In genomic region chr17:56258812-56259211, GRCm38 (mm10) we compare ENCODE assay signal across 20 mouse cellular contexts. TPM values are rescaled to one million over a fixed set of nuclear protein-coding genes. Genes with fewer than 3 reads are reported as not detected.
DNase-seq lines count a peak whose midpoint lies in the region; ATAC-seq and TF ChIP-seq lines count a peak whose summit lies in the region.
"Not testable (repeated sequence)": the region's sequence is repeated elsewhere in the genome, so short reads cannot be mapped to it uniquely, and the experiment has no call there.
"Had no signal": no experiment of that assay in that cellular context is flagged by ENCODE, and none has a peak within 500 bp of the region (broad histone marks: within the 10 kb centered on the region; RNA-seq: fewer than 3 reads in every experiment).

No protein-coding gene starts in this region.

- H3K4me2 ChIP-seq in embryonic facial prominence, embryonic 15.5 days (replicated peaks), result peak overlapping the region; percentile 97
- H3K4me2 ChIP-seq in heart, embryonic 13.5 days, result peak overlapping the region; percentile 85
- peak overlapping the region; percentile 95 for H3K4me2 ChIP-seq in hindbrain, embryonic 15.5 days
- H3K4me2 ChIP-seq in liver, embryonic 14.5 days (ENCODE audit: low read depth), result peak overlapping the region; percentile 29
- H3K4me2 ChIP-seq in midbrain, embryonic 13.5 days (replicated peaks), result peak overlapping the region; percentile 98
- H3K4me2 ChIP-seq in stomach, embryonic 15.5 days, result peak overlapping the region; percentile 96; the same call in 1 of the 2 replicates

- H3K27me3 ChIP-seq in G1E (ENCODE audit: insufficient read depth, low read length); embryonic facial prominence, embryonic 15.5 days; heart, embryonic 13.5 days (replicated peaks); hindbrain, embryonic 15.5 days; liver, embryonic 14.5 days (ENCODE audit: control insufficient read depth, insufficient read depth, low read length); midbrain, embryonic 13.5 days; stomach, embryonic 15.5 days (replicated peaks): not testable (repeated sequence)

- H3K36me3 ChIP-seq in G1E (replicated peaks), result peaks cover 60% of the 10 kb centered on the region
- peaks cover 50% of the 10 kb centered on the region for H3K36me3 ChIP-seq in embryonic facial prominence, embryonic 15.5 days
- peaks cover 54% of the 10 kb centered on the region for H3K36me3 ChIP-seq in heart, embryonic 13.5 days
- peaks cover 37% of the 10 kb centered on the region for H3K36me3 ChIP-seq in hindbrain, embryonic 15.5 days
- peaks cover 25% of the 10 kb centered on the region for H3K36me3 ChIP-seq in liver, embryonic 14.5 days (replicated peaks; ENCODE audit: control insufficient read depth, insufficient read depth, low read depth)
- peaks cover 54% of the 10 kb centered on the region for H3K36me3 ChIP-seq in midbrain, embryonic 13.5 days
- peaks cover 22% of the 10 kb centered on the region for H3K36me3 ChIP-seq in stomach, embryonic 15.5 days

- TF ChIP-seq EP300 in liver, embryonic 14.5 days (IDR thresholded peaks at IDR 0.05; ENCODE audit: low read depth), result not testable (repeated sequence)

- peaks cover 70% of the 10 kb centered on the region for H3K4me1 ChIP-seq in G1E (ENCODE audit: insufficient read depth, low read depth, low read length)
- H3K4me1 ChIP-seq in embryonic facial prominence, embryonic 15.5 days, result peaks cover 66% of the 10 kb centered on the region
- H3K4me1 ChIP-seq in heart, embryonic 13.5 days, result peaks cover 67% of the 10 kb centered on the region
- H3K4me1 ChIP-seq in hindbrain, embryonic 15.5 days (replicated peaks), result peaks cover 70% of the 10 kb centered on the region
- H3K4me1 ChIP-seq in liver, embryonic 14.5 days (replicated peaks; ENCODE audit: control insufficient read depth in 2 of 2, insufficient read depth in 2 of 2, low read length in 1 of 2), result not testable (repeated sequence)
- H3K4me1 ChIP-seq in midbrain, embryonic 13.5 days (replicated peaks), result peaks cover 57% of the 10 kb centered on the region
- H3K4me1 ChIP-seq in stomach, embryonic 15.5 days, result peaks cover 40% of the 10 kb centered on the region

- not testable (repeated sequence) for ATAC-seq in G1E (ENCODE audit: extremely low read depth, insufficient number of reproducible peaks, low FRiP score, poor library complexity, severe bottlenecking); embryonic facial prominence, embryonic 15.5 days (ENCODE audit: insufficient number of reproducible peaks, low FRiP score, low TSS enrichment, low read depth); heart, embryonic 13.5 days (ENCODE audit: extremely low read depth, insufficient number of reproducible peaks, low FRiP score, low TSS enrichment); hindbrain, embryonic 15.5 days (ENCODE audit: low FRiP score, low read depth); liver, embryonic 14.5 days (ENCODE audit: insufficient read depth); midbrain, embryonic 13.5 days; stomach, embryonic 15.5 days (ENCODE audit: insufficient read depth, low FRiP score, low read depth)

- 83% methylated on average over 2 of the region's 2 CpGs for WGBS in embryonic facial prominence, embryonic 15.5 days
- 56% methylated on average over 2 of the region's 2 CpGs for WGBS in heart, embryonic 13.5 days
- 88% methylated on average over 2 of the region's 2 CpGs for WGBS in hindbrain, embryonic 15.5 days
- 69% methylated on average over 2 of the region's 2 CpGs for WGBS in liver, embryonic 14.5 days (ENCODE audit: insufficient replicate concordance)
- WGBS in midbrain, embryonic 13.5 days, result 73% methylated on average over 2 of the region's 2 CpGs
- WGBS in stomach, embryonic 15.5 days, result 47% methylated on average over 2 of the region's 2 CpGs

- not testable (repeated sequence) for H3K27ac ChIP-seq in embryonic facial prominence, embryonic 15.5 days (replicated peaks); heart, embryonic 13.5 days (replicated peaks); hindbrain, embryonic 15.5 days (replicated peaks); layer of hippocampus, adult 2 months; liver, embryonic 14.5 days; midbrain, embryonic 13.5 days; stomach, embryonic 15.5 days

- DNase-seq in G1E (ENCODE audit: low spot score); layer of hippocampus, adult 2 months (ENCODE audit: low spot score in 2 of 2); liver, embryonic 14.5 days (ENCODE audit: low read depth in 3 of 3, low spot score in 3 of 3): not testable (repeated sequence)

- H3K9me3 ChIP-seq in G1E (replicated peaks); embryonic facial prominence, embryonic 15.5 days (replicated peaks); heart, embryonic 13.5 days; hindbrain, embryonic 15.5 days; liver, embryonic 14.5 days (ENCODE audit: control insufficient read depth, low read length); midbrain, embryonic 13.5 days; stomach, embryonic 15.5 days: not testable (repeated sequence)

- not testable (repeated sequence) for TF ChIP-seq CTCF in G1E (IDR thresholded peaks at IDR 0.05; ENCODE audit: low read depth, low read length); layer of hippocampus, adult 2 months (conservative IDR thresholded peaks at IDR 0.05); liver, embryonic 14.5 days (IDR thresholded peaks at IDR 0.05; ENCODE audit: low read depth)

- not testable (repeated sequence) for H3K9ac ChIP-seq in embryonic facial prominence, embryonic 15.5 days; hindbrain, embryonic 15.5 days; liver, embryonic 14.5 days (replicated peaks); stomach, embryonic 15.5 days
- H3K9ac ChIP-seq in heart, embryonic 13.5 days, result peak overlapping the region; percentile 75
- H3K9ac ChIP-seq in midbrain, embryonic 13.5 days (replicated peaks), result peak overlapping the region; percentile 36; the same call in 1 of the 2 replicates

- H3K4me3 ChIP-seq in G1E (ENCODE audit: low read depth, low read length), result peak overlapping the region; percentile 82; the same call in 1 of the 2 replicates
- 0 out of 2 replicates have a peak overlapping the region, but pooled peaks have one; percentile 3 for H3K4me3 ChIP-seq in embryonic facial prominence, embryonic 15.5 days (replicated peaks)
- H3K4me3 ChIP-seq in heart, embryonic 13.5 days, result peak overlapping the region; percentile 73
- H3K4me3 ChIP-seq in hindbrain, embryonic 15.5 days, result not testable (repeated sequence)
- peak overlapping the region; percentile 67 for H3K4me3 ChIP-seq in layer of hippocampus, adult 2 months
- peak overlapping the region in 1 of 2 experiments; percentile 18; a peak in 1 of 4 replicates for H3K4me3 ChIP-seq in liver, embryonic 14.5 days (ENCODE audit: insufficient read depth in 1 of 2, low read depth in 2 of 2, low read length in 2 of 2)
- H3K4me3 ChIP-seq in midbrain, embryonic 13.5 days (replicated peaks), result 0 out of 2 replicates have a peak overlapping the region, but pooled peaks have one; percentile 1
- H3K4me3 ChIP-seq in stomach, embryonic 15.5 days (replicated peaks), result 0 out of 2 replicates have a peak overlapping the region, but pooled peaks have one; percentile 2

RNA-seq across cellular contexts. Expression of gene Fem1a, which starts 2.2 kb away (rescaled TPM):
- total RNA-seq in G1E (2014; fragmentation: Nextera tagmentation) (14.4 and 16.5 TPM in 2 replicates), G1E (2017) (17.8 and 18.9 TPM in 2 replicates)
- polyA plus RNA-seq in G1E (2012), result 20.1 and 20.7 TPM in 2 replicates
- polyA plus RNA-seq in embryonic facial prominence, embryonic 15.5 days (2015; fragmentation: Nextera tagmentation; extraction: Ambion mirVana), result 15.0 and 15.4 TPM in 2 replicates
- 17.2 and 18.5 TPM in 2 replicates for polyA plus RNA-seq in heart, embryonic 13.5 days (2015; fragmentation: Nextera tagmentation; extraction: Ambion mirVana)
- 18.2 and 18.8 TPM in 2 replicates for polyA plus RNA-seq in hindbrain, embryonic 15.5 days (2015; fragmentation: Nextera tagmentation; extraction: Ambion mirVana)
- total RNA-seq in layer of hippocampus, adult 2 months (2021), result 10 to 100 TPM; 36.4 to 37.1 TPM
- polyA plus RNA-seq in liver, embryonic 14.5 days (2012; rRNA removed), result 5.6 and 5.8 TPM in 2 replicates
- 4.9 and 5.8 TPM in 2 replicates for polyA plus RNA-seq in liver, embryonic 14.5 days (2014; fragmentation: Nextera tagmentation; extraction: Ambion mirVana)
- 18.1 and 19.4 TPM in 2 replicates for polyA plus RNA-seq in midbrain, embryonic 13.5 days (2015; fragmentation: Nextera tagmentation; extraction: Ambion mirVana)
- 12.7 and 13.0 TPM in 2 replicates for polyA plus RNA-seq in stomach, embryonic 15.5 days (2015; fragmentation: Nextera tagmentation; extraction: Ambion mirVana)

RNA-seq across cellular contexts. Expression of gene Ticam1, which starts 17.8 kb away (rescaled TPM):
- total RNA-seq in G1E (2014; fragmentation: Nextera tagmentation), result 15.2 and 16.2 TPM in 2 replicates
- 4.9 and 5.7 TPM in 2 replicates for total RNA-seq in G1E (2017)
- polyA plus RNA-seq in G1E (2012), result 7.4 and 8.1 TPM in 2 replicates
- 6.7 and 7.4 TPM in 2 replicates for polyA plus RNA-seq in embryonic facial prominence, embryonic 15.5 days (2015; fragmentation: Nextera tagmentation; extraction: Ambion mirVana)
- polyA plus RNA-seq in heart, embryonic 13.5 days (2015; fragmentation: Nextera tagmentation; extraction: Ambion mirVana), result 7.7 and 8.4 TPM in 2 replicates
- polyA plus RNA-seq in hindbrain, embryonic 15.5 days (2015; fragmentation: Nextera tagmentation; extraction: Ambion mirVana), result 1.3 and 1.8 TPM in 2 replicates
- total RNA-seq in layer of hippocampus, adult 2 months (2021), result 1 to 10 TPM; 6.1 to 7.1 TPM
- 4.9 and 6.8 TPM in 2 replicates for polyA plus RNA-seq in liver, embryonic 14.5 days (2012; rRNA removed)
- polyA plus RNA-seq in liver, embryonic 14.5 days (2014; fragmentation: Nextera tagmentation; extraction: Ambion mirVana), result 3.4 and 3.8 TPM in 2 replicates
- polyA plus RNA-seq in midbrain, embryonic 13.5 days (2015; fragmentation: Nextera tagmentation; extraction: Ambion mirVana), result 1.0 and 1.3 TPM in 2 replicates
- polyA plus RNA-seq in stomach, embryonic 15.5 days (2015; fragmentation: Nextera tagmentation; extraction: Ambion mirVana), result 6.6 and 7.8 TPM in 2 replicates

RNA-seq across cellular contexts. Expression of gene Plin3, which starts 33.9 kb away (rescaled TPM):
- total RNA-seq in G1E (2014; fragmentation: Nextera tagmentation) (8.1 and 12.3 TPM in 2 replicates), G1E (2017) (55.9 and 64.1 TPM in 2 replicates)
- 12.2 and 12.7 TPM in 2 replicates for polyA plus RNA-seq in G1E (2012)
- 89.5 and 92.6 TPM in 2 replicates for polyA plus RNA-seq in embryonic facial prominence, embryonic 15.5 days (2015; fragmentation: Nextera tagmentation; extraction: Ambion mirVana)
- polyA plus RNA-seq in heart, embryonic 13.5 days (2015; fragmentation: Nextera tagmentation; extraction: Ambion mirVana), result 67.1 and 71.8 TPM in 2 replicates
- polyA plus RNA-seq in hindbrain, embryonic 15.5 days (2015; fragmentation: Nextera tagmentation; extraction: Ambion mirVana), result 16.6 and 17.5 TPM in 2 replicates
- total RNA-seq in layer of hippocampus, adult 2 months (2021), result 10 to 100 TPM; 16.8 to 17.2 TPM
- 7.4 and 9.2 TPM in 2 replicates for polyA plus RNA-seq in liver, embryonic 14.5 days (2012; rRNA removed)
- 24.2 and 27.2 TPM in 2 replicates for polyA plus RNA-seq in liver, embryonic 14.5 days (2014; fragmentation: Nextera tagmentation; extraction: Ambion mirVana)
- 14.8 and 16.7 TPM in 2 replicates for polyA plus RNA-seq in midbrain, embryonic 13.5 days (2015; fragmentation: Nextera tagmentation; extraction: Ambion mirVana)
- polyA plus RNA-seq in stomach, embryonic 15.5 days (2015; fragmentation: Nextera tagmentation; extraction: Ambion mirVana), result 90.7 and 93.1 TPM in 2 replicates

RNA-seq across cellular contexts. Expression of gene Dpp9, which starts 40.1 kb away (rescaled TPM):
- 22.4 and 26.8 TPM in 2 replicates for total RNA-seq in G1E (2014; fragmentation: Nextera tagmentation)
- total RNA-seq in G1E (2017), result 13.0 and 14.4 TPM in 2 replicates
- polyA plus RNA-seq in G1E (2012), result 61.8 and 62.4 TPM in 2 replicates
- 37.1 and 40.9 TPM in 2 replicates for polyA plus RNA-seq in embryonic facial prominence, embryonic 15.5 days (2015; fragmentation: Nextera tagmentation; extraction: Ambion mirVana)
- polyA plus RNA-seq in heart, embryonic 13.5 days (2015; fragmentation: Nextera tagmentation; extraction: Ambion mirVana), result 21.8 and 22.4 TPM in 2 replicates
- polyA plus RNA-seq in hindbrain, embryonic 15.5 days (2015; fragmentation: Nextera tagmentation; extraction: Ambion mirVana), result 25.6 and 28.8 TPM in 2 replicates
- total RNA-seq in layer of hippocampus, adult 2 months (2021), result 10 to 100 TPM; 65.3 to 66.1 TPM
- polyA plus RNA-seq in liver, embryonic 14.5 days (2012; rRNA removed), result 14.4 and 16.5 TPM in 2 replicates
- 11.7 and 16.6 TPM in 2 replicates for polyA plus RNA-seq in liver, embryonic 14.5 days (2014; fragmentation: Nextera tagmentation; extraction: Ambion mirVana)
- polyA plus RNA-seq in midbrain, embryonic 13.5 days (2015; fragmentation: Nextera tagmentation; extraction: Ambion mirVana), result 26.6 and 29.3 TPM in 2 replicates
- polyA plus RNA-seq in stomach, embryonic 15.5 days (2015; fragmentation: Nextera tagmentation; extraction: Ambion mirVana), result 33.2 and 37.5 TPM in 2 replicates

RNA-seq across cellular contexts. Expression of gene Arrdc5, which starts 41.3 kb away (rescaled TPM):
- not detected in 2 replicates for total RNA-seq in G1E (2014; fragmentation: Nextera tagmentation)
- not detected in 2 replicates for total RNA-seq in G1E (2017)
- polyA plus RNA-seq in G1E (2012), result not detected in 2 replicates
- 0.33 TPM in 1 of 2 replicates, not detected in the other for polyA plus RNA-seq in embryonic facial prominence, embryonic 15.5 days (2015; fragmentation: Nextera tagmentation; extraction: Ambion mirVana)
- not detected in 2 replicates for polyA plus RNA-seq in heart, embryonic 13.5 days (2015; fragmentation: Nextera tagmentation; extraction: Ambion mirVana)
- polyA plus RNA-seq in hindbrain, embryonic 15.5 days (2015; fragmentation: Nextera tagmentation; extraction: Ambion mirVana), result not detected in 2 replicates
- total RNA-seq in layer of hippocampus, adult 2 months (2021), result not detected
- not detected in 2 replicates for polyA plus RNA-seq in liver, embryonic 14.5 days (2012; rRNA removed)
- polyA plus RNA-seq in liver, embryonic 14.5 days (2014; fragmentation: Nextera tagmentation; extraction: Ambion mirVana), result not detected in 2 replicates
- polyA plus RNA-seq in midbrain, embryonic 13.5 days (2015; fragmentation: Nextera tagmentation; extraction: Ambion mirVana), result not detected in 2 replicates
- polyA plus RNA-seq in stomach, embryonic 15.5 days (2015; fragmentation: Nextera tagmentation; extraction: Ambion mirVana), result not detected in 2 replicates
- total RNA-seq: adrenal gland, postnatal 14 days; gastrocnemius, postnatal 14 days; layer of hippocampus, postnatal 10 days; left cerebral cortex, postnatal 10 days; megakaryocyte-erythroid progenitor cell, adult 5-6 weeks had no signal
- polyA plus RNA-seq: activated CD4-positive, CD25-positive, alpha-beta regulatory T cell, adult 4 months; embryonic facial prominence, embryonic 11.5 days; forebrain, embryonic 10.5 days; frontal cortex, adult 2 months; hindbrain, embryonic 10.5 days; Patski; small intestine, adult 2 months had no signal

Comparison
In these comparisons a context has a peak if more than half of its experiments do, and no peak if none do; other contexts are left out.
1. H3K4me2 ChIP-seq: peak in every context shown above with its lines; median percentile 98 in midbrain, embryonic 13.5 days; 97 in embryonic facial prominence, embryonic 15.5 days; 96 in stomach, embryonic 15.5 days; 95 in hindbrain, embryonic 15.5 days; 85 in heart, embryonic 13.5 days; 29 in liver, embryonic 14.5 days.